Mouse (Mus musculus) layer of hippocampus, adult 9-11 months (tissue): Measurements from ENCODE around the gene Pde11a.
"Not testable (repeated sequence)": the region's sequence is repeated elsewhere in the genome, so short reads cannot be mapped to it uniquely, and the experiment has no call there.

Experiments
- DNase-seq: peaks from one replicate; pipeline ENCODE4 v3.0.0; 2022

Pde11a gene

DNA sequence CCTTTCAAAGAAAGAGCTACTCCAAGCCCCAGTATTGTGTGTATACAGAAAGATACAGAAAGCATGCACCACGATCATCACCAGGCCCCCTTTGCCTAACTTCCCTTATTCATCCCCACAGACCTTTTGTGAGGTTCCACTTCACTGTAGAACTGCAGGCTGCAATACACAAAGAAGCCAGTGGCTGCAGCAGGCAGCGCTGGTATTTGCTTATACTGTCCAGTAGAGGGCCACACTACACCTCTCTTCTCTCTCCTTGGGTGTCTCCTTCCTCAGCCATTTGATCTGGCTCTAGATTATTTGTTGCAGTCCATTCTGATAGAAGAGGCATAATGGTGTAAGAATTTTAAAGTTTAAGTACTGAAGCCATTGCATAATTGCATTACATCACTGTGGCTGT, 353.4 kb downstream of the Pde11a start:
- peak; percentile 80 for DNase-seq

DNA sequence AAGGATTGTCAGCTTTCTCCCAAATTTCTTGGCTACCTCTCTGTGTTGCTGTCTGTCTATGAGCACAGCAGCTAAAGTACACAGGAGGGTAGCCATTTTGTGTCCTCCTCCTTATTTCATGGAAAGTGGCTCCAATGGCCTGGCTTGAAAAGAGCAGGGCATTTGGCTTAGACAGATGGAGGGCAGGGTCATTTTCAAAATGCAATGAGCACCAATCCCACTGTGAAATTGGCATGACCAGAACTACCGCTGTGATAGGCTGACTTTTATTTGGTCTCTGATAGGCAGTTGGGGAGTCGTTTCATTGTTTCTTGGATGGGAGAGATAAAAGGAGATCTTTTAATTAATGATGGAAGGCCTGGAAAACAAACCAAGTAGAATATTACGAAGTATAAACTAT, 354.7 kb downstream of the Pde11a start:
- DNase-seq: no peak

DNA sequence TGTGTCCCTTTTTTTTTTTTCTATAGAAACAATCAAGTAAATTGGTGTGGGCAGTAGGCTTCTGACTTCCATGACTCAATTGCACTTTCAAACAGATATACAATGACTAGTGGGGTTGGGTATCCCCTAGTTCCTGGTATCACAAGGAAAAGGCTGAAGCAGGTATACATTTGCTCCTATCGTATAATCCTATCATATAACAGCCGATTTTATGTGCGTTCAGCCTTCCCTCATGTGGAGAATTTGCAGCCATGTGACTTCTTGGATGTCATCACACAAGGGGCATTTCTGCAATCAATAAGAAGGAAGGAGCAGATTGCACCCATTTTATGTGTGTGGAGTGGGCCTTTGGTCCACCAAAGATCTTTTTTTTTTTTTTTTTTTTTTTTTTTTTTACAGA, 355.5 kb downstream of the Pde11a start:
- no peak for DNase-seq

DNA sequence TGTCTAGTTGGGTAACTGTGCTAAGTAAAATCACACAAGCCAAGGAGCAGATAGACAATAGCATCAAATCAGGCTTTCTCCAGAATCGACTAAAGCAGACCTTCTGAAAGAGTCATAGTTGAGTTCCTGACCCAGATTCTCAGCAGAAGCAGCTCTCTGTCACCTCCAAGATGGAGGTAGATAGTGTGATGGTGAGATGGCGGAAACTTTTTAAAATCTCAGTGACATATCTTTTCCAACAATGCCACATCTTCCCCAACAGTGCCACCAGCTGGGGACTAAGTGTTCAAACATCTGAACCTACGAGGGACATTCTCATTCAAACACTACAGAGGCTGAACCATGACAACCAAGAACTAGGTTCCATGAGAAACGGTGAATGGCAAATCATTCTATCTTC, 355.9 kb downstream of the Pde11a start:
- DNase-seq: no peak

DNA sequence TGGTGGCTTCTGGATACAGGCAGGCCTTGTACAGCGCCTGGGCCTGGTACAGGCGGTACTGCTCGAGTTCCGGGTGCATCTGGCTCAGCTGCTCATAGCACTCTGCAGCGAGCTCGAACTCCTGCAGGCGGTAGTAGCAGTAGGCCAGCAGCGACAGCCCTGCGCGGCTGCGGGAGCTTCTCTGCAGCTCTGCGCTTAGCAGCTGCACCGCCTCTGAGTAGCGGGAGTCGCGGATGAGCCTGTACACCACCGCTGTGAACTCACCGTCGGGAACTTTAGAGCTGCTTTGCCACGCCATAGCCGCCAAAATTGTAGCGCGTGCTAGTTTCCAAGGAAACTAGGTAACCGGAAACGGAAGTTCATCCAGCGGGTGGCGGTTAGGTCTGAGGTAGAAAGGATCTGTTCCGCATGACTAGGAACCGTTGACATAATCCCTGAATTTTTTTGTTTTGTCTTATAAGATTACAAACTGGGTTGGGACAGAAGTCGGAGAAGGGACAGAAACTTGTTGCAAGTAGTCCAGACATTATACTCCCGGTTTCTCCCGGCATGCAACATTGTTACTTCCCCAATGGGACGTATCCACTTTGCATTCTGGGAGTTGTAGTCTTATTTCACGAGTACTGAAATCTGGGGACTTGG, 357.0 kb downstream of the Pde11a start, which contains the start of gene Ttc30a1:
Ttc30a1 (minus strand) TSS at position 528 of the 642 bp plus-strand sequence.
- peak; percentile 76 for DNase-seq

DNA sequence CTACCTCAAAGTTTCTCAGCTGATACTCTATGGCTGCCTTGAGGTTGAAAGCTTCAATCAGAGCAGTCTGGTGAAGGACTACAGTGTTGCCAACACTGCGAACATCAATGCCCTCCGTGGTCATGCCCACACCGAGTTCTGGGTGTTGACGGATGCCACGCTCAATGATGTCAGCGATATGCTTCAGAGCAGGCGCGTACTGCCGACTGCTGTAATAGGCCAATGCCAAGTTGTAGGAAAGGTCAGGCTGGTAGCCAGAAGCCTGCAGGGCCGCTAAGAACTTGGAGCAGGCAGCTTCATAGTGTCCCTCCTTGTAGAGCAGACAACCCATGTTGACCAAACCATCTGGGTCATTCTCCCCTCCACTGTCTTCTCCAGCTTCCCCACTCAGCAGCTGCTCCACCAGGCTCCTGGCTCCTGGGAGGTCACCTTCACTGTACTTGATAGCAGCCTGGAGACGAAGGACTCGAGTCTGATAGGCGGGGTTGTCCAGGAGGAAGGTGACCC, 357.6 kb downstream of the Pde11a start:
- not testable (repeated sequence) for DNase-seq

DNA sequence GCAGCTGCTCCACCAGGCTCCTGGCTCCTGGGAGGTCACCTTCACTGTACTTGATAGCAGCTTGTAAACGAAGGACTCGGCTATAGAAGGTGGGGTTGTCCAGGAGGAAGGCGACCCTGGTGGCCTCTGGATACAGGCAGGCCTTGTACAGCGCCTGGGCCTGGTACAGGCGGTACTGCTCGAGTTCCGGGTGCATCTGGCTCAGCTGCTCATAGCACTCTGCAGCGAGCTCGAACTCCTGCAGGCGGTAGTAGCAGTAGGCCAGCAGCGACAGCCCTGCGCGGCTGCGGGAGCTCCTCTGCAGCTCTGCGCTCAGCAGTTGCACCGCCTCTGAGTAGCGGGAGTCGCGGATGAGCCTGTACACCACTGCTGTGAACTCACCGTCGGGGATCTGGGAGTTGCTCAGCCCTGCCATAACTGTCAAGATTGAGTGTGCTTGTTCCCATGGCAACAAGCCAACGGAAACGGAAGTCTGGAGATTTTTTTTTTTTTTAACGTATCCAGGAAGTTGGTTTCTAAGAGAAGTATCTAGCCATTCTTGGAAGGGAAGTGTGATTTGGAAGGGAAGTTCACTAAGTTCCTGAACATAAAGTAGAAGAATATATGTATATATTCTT, 360.7 kb downstream of the Pde11a start, which contains the start of gene Ttc30a2:
Ttc30a2 (minus strand) TSS at position 419 of the 617 bp plus-strand sequence.
- DNase-seq: peak; percentile 40

DNA sequence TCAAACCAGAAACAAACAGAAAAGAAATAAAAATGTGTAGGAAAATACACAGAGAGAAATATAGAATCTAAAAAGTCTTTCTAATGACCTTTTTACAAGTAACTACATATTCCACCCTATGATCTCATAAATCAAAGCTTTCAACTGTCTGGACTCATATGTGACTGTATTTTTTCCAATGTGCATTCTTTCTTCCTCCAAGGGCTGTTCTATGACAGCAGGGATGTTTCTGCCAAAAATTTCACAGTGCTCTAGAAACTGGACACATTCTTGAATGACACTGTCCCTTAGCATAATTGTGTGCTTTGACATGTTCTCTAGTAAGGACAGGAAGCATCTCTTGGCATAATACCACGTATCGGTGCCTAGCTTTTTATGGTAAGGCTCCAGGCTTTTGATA, 362.5 kb downstream of the Pde11a start:
- not testable (repeated sequence) for DNase-seq

DNA sequence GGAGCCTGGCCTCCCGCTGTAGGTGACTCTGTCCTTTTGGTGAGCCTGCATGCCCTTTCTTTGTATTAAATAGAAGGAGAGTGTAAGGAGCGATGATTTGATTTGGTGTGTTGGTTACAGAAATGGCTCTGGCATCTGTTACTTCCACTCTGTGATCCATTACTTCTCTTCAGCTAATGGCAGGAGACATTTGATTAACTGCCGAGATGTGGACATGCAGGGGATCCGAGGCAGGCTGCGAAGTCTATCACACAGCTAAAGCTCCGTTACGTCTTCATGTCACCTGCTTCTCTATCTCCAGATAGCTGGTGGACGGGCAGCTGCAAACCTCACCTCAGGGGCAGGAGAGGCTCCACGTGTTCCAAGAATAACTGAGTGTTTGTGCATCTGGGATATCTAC, 364.4 kb downstream of the Pde11a start:
- DNase-seq: no peak

DNA sequence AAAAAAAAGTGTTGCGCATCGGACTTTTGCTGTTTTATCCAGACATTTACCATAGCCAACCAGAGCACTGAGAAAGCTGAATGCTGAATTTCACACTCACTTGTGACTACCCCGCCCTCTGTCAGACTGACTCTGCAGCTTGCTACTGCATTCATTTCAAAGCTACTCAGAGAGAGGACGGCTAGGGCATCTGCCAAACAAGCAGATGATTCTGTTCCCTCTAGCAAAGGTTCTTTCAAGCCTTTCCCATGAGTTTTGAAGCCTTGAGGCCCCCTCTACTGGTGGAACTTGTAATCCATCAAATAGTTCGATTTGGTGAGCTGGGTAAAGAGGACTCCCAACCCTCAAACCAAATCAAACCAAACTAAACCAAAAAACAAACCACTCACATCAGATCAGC, 373.6 kb downstream of the Pde11a start:
- DNase-seq: peak; percentile 84

DNA sequence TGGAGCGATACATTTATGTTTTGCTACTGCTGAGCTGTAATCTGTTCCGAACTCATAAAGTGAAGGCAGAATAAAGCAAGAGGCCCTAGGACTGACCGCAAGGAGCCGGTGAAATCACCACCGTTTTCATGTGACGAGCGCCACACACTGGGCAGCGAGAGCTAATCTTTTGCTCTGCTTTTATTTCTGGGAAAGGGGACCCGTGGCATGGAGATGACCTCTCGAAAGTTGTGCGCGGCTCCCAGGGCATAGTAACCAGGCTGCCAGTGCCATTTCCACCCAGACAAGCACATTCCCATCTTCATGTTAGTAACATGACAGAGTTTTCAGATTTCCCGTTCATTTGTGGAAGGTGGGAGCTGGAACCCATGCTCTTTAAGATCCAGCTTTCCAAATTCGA, 374.1 kb downstream of the Pde11a start:
- DNase-seq: no peak

DNA sequence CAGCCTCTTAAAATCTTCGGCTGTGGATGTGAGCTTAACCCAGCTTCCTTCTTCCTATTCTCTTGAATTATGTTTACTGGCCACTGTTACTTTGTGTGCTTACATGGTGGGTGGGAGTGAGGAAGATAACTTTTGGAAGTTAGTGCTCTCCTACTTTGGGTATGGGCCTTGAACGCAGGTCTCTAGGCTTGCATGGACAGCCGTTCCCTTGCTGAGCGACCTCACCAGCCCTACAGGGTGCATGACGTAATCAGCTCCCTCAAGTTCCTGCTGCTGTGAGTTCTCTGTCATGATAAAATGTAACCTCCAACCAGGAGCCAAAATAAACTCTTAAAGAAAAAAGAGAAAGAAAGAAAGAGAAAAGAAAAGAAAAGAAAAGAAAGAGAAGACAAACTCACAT, 374.5 kb downstream of the Pde11a start:
- DNase-seq: no peak

DNA sequence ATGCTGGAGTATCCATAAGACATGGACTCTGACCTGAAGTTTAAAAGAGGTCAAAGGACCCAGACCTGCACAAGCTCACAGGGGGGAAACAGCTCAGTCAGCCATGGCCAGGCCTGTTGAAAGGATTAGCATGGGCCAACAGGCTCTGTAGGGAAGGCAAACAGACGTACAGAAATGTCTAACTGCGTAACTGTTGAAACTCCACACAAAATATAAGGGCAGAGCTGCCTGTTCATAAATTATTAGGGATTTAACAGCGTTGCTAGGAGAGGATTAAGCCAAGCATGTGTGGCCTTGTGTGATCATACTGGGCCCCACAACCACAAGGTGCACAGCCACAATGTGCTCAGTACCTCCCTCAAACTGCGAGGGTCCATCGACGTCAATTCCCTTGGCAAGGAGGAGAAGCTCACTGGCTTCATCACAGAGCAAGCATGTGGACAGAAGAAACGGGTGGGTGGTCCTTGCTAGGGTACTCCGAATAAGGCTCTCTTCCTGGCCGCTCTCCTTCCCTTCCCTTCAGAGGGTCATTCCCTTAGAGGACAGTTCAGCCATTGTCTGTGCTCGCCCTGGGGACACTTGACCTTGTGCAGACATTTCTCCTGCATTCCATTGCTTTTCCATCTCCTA, 375.2 kb downstream of the Pde11a start:
- DNase-seq: no peak

DNA sequence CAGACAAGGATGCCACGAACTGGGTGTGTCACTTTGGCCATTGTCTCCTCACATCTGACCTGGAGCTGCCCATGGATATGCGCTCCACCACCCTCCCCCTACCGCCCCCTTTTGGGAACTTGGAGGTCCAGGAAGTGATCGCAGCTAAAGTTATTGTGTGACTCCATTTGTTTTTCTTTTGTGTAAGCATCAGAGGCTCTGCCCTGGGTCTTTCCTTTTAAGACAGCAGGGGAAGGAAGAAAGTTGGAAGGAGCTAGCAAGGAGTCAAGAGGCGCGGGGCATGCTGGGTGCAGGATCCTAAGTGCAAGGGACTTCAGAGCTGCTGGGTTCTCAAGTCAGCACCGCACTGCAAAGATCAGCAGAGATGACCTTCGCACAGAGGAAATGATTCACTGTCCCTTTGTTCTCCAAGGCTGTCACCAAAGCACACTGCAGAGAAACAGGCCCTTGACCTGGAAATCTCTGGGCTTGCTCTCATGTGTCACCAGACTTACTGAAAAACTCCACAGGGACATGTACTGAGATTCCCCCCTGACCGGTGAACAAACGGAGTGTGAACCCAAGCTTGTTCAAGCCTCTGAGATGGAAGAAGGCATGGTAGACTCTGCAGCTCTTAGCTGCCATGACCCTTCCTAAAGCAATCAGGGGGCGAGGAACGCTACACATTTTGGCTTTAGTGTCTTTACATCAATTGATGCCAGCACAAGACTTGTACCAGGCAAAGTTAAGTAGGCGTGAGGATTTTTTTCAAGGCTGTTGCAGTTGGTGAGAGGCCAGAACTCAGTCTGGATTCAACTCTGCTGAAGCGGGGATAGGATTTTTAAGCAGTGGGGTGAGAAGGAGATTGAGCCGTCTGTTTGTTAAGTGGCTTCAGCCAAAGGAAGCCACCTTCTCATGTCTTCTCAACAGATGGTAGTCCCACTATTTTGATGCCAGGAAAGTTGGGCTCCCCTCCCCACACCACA, 377.9 kb downstream of the Pde11a start:
- DNase-seq: no peak

DNA sequence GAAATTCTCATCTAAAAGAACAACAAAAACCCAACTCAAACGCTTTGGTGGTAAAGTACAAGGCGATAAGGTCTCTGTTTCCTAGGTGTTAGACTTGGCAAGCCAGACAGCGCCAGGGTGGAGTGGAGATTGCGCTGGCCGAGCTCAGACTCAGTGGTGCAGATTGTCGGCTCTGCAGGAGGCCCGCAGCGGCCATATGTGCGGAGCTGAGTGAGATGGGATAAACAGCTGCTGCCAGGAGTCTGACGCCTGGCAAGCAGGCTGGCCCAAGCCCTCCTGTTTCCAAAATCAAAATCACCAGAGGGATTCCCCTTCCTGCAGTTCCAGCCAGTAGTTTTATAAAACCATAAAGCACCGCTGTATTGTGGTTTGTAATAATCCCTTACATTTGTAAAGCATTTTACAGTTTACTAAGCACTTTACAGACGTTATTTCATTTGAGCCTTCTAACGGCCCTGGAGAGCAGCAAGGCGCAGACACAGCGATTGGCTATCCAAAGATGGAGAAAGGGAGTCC, 378.7 kb downstream of the Pde11a start:
- DNase-seq: peak; percentile 25

DNA sequence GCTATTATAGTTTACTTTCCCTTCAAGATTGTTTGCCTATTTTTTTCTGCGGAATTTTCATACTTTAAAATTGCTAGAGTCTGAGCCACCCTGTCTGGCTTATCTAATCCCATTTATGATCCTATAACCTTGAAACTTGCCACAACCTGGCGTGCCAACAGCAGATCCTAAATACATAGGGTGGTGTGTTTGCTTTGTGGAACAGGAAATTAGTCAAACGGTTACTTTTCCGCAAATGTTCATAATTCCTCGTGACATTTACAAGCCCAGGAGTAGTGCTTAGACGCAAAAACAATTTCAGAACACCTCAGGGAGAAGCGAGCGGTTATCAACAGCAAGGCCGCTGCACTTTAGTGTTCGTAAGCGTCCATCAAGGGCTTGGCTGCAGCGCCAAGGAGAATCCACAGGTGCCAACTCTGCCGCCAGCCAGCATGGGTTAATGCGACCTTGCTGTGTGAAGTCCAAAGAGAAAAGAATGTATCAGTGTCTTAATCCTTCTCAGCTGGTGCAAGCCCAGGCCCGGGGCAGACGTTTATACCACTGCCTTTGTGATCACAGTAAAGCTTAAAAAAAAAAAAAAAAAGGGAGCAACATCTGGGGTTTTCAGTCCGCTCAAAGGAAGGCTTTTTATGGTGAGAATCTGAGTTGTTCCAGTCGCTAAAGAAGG, 379.3 kb downstream of the Pde11a start:
- no peak for DNase-seq

DNA sequence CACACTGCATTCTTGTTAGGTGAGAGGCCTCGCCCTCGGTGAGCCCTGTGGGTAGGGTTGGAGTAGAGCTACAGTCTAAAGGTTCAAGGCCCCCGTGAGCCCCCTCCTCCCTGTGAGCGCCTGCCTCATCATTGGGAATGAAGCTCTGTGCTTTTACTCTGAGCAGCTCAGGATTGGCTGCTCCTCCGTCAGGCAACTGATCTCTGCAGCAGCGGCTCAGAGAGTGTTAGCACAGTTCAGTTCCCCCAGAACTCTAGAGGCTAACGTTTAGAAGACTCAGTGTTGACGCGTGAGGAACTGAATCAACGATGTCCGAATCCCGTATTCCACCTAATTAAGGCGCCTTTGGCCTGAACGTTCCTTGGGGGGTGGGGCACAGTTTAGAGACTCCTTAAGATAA, 382.9 kb downstream of the Pde11a start:
- DNase-seq: no peak

DNA sequence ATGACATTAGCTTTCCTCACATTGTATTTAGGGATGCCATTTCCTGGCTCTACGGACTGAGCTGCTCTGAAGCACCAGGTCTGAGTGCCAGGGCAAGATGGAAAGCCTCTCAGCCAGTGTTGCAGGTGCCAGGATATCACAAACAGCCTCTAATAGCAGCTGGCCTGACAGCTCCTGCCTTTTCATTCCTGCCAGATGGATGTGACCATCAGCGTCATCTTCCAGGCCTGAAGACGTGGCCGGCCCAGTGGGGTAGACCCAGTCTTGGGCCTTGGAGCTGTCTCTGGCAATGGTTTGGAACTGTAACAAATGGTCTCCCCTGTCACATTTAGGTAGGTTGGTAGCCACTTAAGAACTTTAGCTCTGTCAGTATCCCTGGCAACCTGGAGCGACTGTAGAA, 385.3 kb downstream of the Pde11a start:
- no peak for DNase-seq

DNA sequence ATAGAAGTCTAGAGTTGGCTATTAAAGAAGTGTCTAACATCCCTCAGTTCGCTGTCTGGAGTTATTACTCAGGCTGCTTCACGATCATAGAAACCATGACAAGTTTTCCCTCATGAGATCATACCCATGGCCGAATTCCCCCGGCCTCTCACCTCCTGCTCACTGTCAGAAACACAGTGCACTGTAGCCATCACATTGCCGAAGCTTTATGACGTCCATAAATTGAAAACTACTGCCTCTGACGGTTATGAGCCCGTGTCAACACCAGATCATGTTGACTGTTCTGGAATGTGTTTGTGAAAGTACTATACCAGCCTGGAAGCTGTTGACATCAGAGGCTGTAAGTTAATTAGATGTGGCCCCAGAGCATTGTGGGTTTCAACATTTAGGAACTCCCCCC, 387.9 kb downstream of the Pde11a start:
- no peak for DNase-seq
